Mouse (Mus musculus) ES-Bruce4 (cell line): Measurements from ENCODE around the gene Mex3a. TPM values are rescaled to one million over a fixed set of nuclear protein-coding genes. Genes with fewer than 3 reads are reported as not detected.
"Not testable (repeated sequence)": the region's sequence is repeated elsewhere in the genome, so short reads cannot be mapped to it uniquely, and the experiment has no call there.

Source experiments
- H3K27ac ChIP-seq: 2 replicates; pipeline ENCODE4 v1.5.1; 2012; ENCODE audit warnings: low read length, inconsistent platforms; ENCODE audit not compliant: insufficient read depth
- H3K27me3 ChIP-seq: 2 replicates; pipeline ENCODE4 v1.6.1; 2012; ENCODE audit warnings: mild to moderate bottlenecking, low read length, inconsistent platforms; ENCODE audit not compliant: control insufficient read depth, poor library complexity, insufficient read depth, severe bottlenecking
- H3K36me3 ChIP-seq: 2 replicates; pipeline ENCODE4 v1.6.1; 2012; ENCODE audit warnings: inconsistent platforms, mild to moderate bottlenecking, low read length, moderate library complexity; ENCODE audit not compliant: control insufficient read depth, poor library complexity, insufficient read depth, severe bottlenecking
- H3K4me1 ChIP-seq: one replicate; pipeline ENCODE4 v1.8.1; 2011; ENCODE audit warnings: low read length; ENCODE audit not compliant: control insufficient read depth, insufficient read depth
- H3K4me3 ChIP-seq: 2 replicates; pipeline ENCODE4 v1.5.1; 2011; ENCODE audit warnings: low read depth, mild to moderate bottlenecking, low read length
- H3K9ac ChIP-seq: 2 replicates; pipeline ENCODE4 v1.6.1; 2012; ENCODE audit warnings: low read depth, mild to moderate bottlenecking, inconsistent platforms; ENCODE audit not compliant: poor library complexity, severe bottlenecking
- H3K9me3 ChIP-seq: replicated peaks from 2 replicates; pipeline ENCODE4 v1.6.1; 2012; ENCODE audit warnings: mild to moderate bottlenecking, low read length, inconsistent platforms; ENCODE audit not compliant: control insufficient read depth, poor library complexity, insufficient read depth, severe bottlenecking
- CTCF ChIP-seq: IDR thresholded peaks from one replicate; pipeline ENCODE4 v1.8.1; 2011; ENCODE audit warnings: low read depth, low read length
- EP300 ChIP-seq: IDR thresholded peaks from 2 replicates; pipeline ENCODE4 v1.6.1; 2011; ENCODE audit warnings: low read depth, low read length; ENCODE audit not compliant: insufficient read depth
- POLR2A ChIP-seq: IDR thresholded peaks from one replicate; pipeline ENCODE4 v1.8.1; 2011; ENCODE audit warnings: low read length; ENCODE audit not compliant: insufficient read depth
- polyA plus RNA-seq: library from polyadenylated mRNA; stranded (reverse); fragments of >200 nt; gene quantifications from 2 replicates; pipeline ENCODE4 v1.2.4, GENCODE M21; 2011; ENCODE audit warnings: low read depth; ENCODE audit not compliant: missing spikeins, insufficient read depth, insufficient read length

Gene Mex3a
- polyA plus RNA-seq, 1 experiment = 43.4 TPM

- Histone ChIP-seq H3K27ac (peak overlapping the region; percentile 97), H3K9me3 (peaks cover 4% of the 10 kb centered on the region), H3K36me3 (peaks cover 44% of the 10 kb centered on the region), H3K9ac (peak overlapping the region; percentile 72), H3K4me1 (peaks cover 4% of the 10 kb centered on the region), H3K27me3 (no peaks in the 10 kb centered on the region), H3K4me3 (peak overlapping the region; percentile 69)
- TF ChIP-seq EP300 (no peak), POLR2A (no peak), CTCF (no peak)
Measured at GRCm38 (mm10) chr3:88569694-88570093, 37.5 kb downstream of the Mex3a start.

- Histone ChIP-seq H3K4me3 (peak overlapping the region; percentile 64), H3K9ac (peak overlapping the region; percentile 72), H3K9me3 (peaks cover 4% of the 10 kb centered on the region), H3K4me1 (peaks cover 4% of the 10 kb centered on the region), H3K27ac (peak overlapping the region; percentile 97), H3K27me3 (no peaks in the 10 kb centered on the region), H3K36me3 (peaks cover 37% of the 10 kb centered on the region)
- TF ChIP-seq EP300 = 0 out of 2 replicates have a peak, but pooled peaks have one; percentile 49
- no peak for TF ChIP-seq POLR2A
Measured at GRCm38 (mm10) chr3:88570341-88570740, 38.1 kb downstream of the Mex3a start.

GRCm38 (mm10) chr3:88571856-88572255, 39.7 kb downstream of the Mex3a start:
- Histone ChIP-seq H3K9ac (no peak overlapping the region), H3K4me3 (0 out of 2 replicates have a peak overlapping the region, but pooled peaks have one; percentile 0), H3K4me1 (peaks cover 2% of the 10 kb centered on the region), H3K27ac (peak overlapping the region; percentile 97), H3K9me3 (peaks cover 4% of the 10 kb centered on the region), H3K27me3 (no peaks in the 10 kb centered on the region), H3K36me3 (peaks cover 28% of the 10 kb centered on the region)
- no peak for TF ChIP-seq POLR2A
- TF ChIP-seq EP300 = peak; percentile 93; the same call in 1 of the 2 replicates

GRCm38 (mm10) chr3:88572835-88573234, 40.6 kb downstream of the Mex3a start:
- Histone ChIP-seq H3K9ac (peak overlapping the region; percentile 19; the same call in 1 of the 2 replicates), H3K4me1 (peaks cover 2% of the 10 kb centered on the region), H3K4me3 (no peak overlapping the region), H3K36me3 (peaks cover 25% of the 10 kb centered on the region), H3K27ac (peak overlapping the region; percentile 99), H3K27me3 (no peaks in the 10 kb centered on the region), H3K9me3 (peaks cover 4% of the 10 kb centered on the region)
- TF ChIP-seq POLR2A = no peak
- TF ChIP-seq CTCF = no peak
- TF ChIP-seq EP300 = peak; percentile 99

GRCm38 (mm10) chr3:88573810-88574209, 41.6 kb downstream of the Mex3a start:
- H3K4me3 ChIP-seq = no peak overlapping the region
- TF ChIP-seq POLR2A (no peak), EP300 (0 out of 2 replicates have a peak, but pooled peaks have one; percentile 39), CTCF (no peak)
- peak overlapping the region; percentile 19; the same call in 1 of the 2 replicates for H3K9ac ChIP-seq
- H3K4me1 ChIP-seq = peaks cover 2% of the 10 kb centered on the region
- peak overlapping the region; percentile 99 for H3K27ac ChIP-seq
- peaks cover 4% of the 10 kb centered on the region for H3K9me3 ChIP-seq
- peaks cover 16% of the 10 kb centered on the region for H3K36me3 ChIP-seq
- no peaks in the 10 kb centered on the region for H3K27me3 ChIP-seq

GRCm38 (mm10) chr3:88575540-88575939, 43.3 kb downstream of the Mex3a start, which contains the start of gene Ssr2:
TSS of gene Ssr2 (plus strand) at chr3:88575876.
- no peaks in the 10 kb centered on the region for H3K9me3 ChIP-seq
- peak within 1 kb of the TSS; percentile 90 for H3K4me3 ChIP-seq
- peaks cover 2% of the 10 kb centered on the region for H3K4me1 ChIP-seq
- H3K27ac ChIP-seq = peak within 1 kb of the TSS; percentile 99
- peak within 1 kb of the TSS; percentile 93 for H3K9ac ChIP-seq
- H3K36me3 ChIP-seq = peaks cover 9% of the 10 kb centered on the region
- TF ChIP-seq POLR2A (peak; percentile 13), CTCF (no peak), EP300 (peak; percentile 83)
- H3K27me3 ChIP-seq = no peaks in the 10 kb centered on the region

- Histone ChIP-seq H3K27ac (peak overlapping the region; percentile 82), H3K9ac (peak overlapping the region; percentile 93; the same call in 1 of the 2 replicates), H3K4me3 (peak overlapping the region; percentile 10; the same call in 1 of the 2 replicates), H3K36me3 (peaks cover 32% of the 10 kb centered on the region)
- not testable (repeated sequence) for H3K9me3 ChIP-seq, H3K27me3 ChIP-seq, H3K4me1 ChIP-seq
Measured at GRCm38 (mm10) chr3:88577846-88578245, 45.7 kb downstream of the Mex3a start.
